Mouse (Mus musculus) kidney, adult 18-20 months (tissue): ENCODE results near the gene Krtap29-1.
A peak's percentile ranks its signal among the peaks of the same experiment; 100 is the strongest.

Source experiments
- DNase-seq: peaks from one replicate; pipeline ENCODE4 v3.0.0; 2021

Krtap29-1 gene

DNA sequence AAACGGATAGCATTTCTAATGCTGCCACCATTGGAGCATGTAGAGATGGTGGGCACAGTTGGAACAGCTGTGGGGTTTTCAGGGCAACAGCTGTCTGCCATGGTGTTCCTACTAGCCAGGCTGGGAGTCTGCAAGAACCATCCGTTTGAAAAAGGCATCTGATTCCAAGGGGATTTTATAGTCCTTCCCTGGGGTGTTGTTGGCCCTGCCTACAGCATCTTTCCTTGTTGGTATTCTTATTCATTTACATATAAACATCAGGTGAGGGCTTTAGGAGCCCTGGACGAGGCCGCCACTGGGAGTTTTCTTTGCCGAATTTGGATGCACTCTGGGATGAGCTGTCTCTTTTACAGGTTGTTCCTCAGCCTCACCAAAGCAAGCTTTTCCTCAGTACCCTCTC is at the start of gene Krtap29-1:
Gene Krtap29-1 (minus strand): TSS at position 101 of the 400 bp plus-strand sequence.
- DNase-seq, result no peak

DNA sequence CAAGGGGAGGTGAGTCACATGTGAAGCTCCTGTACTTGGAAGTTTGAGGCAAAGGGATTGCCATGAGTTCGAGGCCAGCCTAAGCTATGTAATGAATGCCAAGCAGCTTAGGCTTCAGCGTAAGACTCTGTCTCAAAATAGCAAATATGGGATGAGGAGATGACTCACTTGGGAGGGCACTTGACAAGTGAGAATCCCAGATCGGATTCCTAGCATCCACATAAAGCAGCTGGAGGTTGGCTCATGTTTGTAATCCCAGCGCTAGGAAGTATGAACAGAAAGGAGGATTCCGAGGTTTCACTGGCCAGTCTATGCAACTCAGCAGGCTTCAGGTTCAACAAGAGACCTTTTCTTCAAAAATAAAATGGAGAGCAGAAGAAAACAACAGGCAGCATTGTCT is 42.6 kb upstream of the Krtap29-1 start:
- no peak for DNase-seq

DNA sequence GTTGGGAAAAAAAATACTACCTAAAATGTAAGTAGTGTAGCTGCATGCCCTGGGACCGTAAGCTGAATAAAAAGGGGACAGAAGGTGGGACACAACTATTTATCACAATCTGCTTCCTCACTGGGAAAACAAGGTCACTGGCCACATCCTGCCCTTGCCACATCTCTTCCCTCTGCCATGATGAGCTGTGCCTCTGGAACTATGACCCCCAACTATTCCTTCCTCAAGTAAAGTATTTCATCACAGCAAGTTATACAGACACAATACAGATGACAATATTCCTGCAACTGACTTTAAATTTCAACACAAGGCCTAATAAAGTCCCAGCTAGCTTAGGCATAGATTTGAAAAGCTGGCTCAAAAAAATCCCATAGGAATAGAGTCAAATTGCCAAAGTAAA is 40.6 kb upstream of the Krtap29-1 start:
- no peak for DNase-seq

DNA sequence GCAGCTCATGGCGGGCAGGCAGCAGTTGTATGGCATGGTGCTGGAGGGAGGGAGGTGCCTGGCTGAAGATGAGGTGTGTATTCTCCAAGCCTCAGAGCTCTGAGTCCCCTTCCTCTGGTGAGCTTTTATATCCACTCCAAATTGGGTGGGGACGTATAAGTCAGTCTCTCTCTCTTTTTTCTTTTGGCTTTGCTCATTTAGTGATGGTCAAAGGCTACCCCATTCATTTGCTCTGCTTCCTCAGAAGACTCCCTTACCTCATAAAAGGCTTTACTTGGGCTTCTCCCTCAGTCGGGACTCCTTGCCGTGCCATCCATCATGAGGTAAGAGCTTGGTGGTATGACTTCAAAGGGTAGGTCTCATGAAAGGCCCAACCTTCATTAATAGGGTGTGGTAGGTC is 37.3 kb upstream of the Krtap29-1 start, which contains the start of gene Krt33a:
Gene Krt33a (minus strand): TSS at position 101 of the 400 bp plus-strand sequence.
- no peak for DNase-seq

DNA sequence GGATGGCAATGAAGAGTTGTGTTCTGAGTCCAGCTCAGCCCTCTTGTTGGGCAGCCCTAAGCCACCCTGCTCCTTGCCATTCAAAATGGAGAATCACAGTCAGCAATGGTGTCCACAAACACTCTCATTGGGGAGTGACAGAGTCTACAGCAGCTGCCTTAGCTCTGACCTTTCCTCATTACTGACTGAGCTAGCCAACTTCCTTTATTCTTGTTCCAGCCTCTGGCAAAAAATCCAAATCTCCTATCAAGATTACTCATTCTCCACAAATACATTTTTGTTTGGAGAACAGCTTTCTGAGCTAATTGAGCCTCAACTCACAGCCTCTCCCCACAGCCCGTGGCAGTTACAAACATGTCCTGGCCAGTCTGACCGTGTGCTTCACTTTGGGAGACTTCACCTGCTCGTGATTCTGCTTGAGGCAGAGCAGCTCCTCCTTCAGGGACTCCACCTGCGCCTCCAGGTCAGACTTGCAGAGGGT is 34.9 kb upstream of the Krtap29-1 start:
- no peak for DNase-seq

DNA sequence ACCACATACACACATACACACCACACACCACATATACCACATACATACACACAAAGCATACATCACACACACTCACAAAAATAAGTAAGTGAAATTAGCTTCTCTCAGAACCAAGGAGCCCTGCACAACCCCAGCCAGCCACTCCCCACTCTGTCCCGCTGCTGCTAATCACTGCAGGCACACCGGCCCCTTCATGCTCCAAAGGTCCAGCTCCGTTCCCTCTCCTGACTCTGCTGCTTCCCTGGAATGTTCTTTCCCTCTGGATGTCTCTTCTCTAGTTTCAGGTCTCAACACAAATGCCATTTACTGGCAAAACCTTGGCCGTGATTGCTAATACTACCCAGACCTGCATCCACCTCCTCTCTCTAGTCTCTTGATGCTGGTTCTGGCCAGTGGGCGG is 31.8 kb upstream of the Krtap29-1 start:
- DNase-seq, result no peak

DNA sequence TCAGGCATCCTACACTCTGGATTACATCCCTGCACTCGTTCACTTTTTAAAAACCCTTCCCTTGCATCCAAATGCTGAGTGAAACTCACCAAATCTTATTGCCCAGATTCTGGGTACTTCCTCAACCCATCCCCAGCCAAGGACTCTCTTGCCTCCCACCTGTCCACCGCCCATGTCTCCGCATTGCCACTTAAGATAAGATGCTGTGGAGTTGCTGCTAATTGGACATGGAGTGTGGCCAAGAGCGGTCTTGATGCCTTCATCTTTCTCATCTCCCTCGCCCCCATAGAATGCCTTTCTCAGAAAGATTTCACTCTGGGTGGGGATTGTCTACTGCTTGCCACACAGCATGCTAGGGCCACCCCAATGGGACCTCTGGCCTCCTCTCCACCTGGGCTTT is 29.5 kb upstream of the Krtap29-1 start:
- no peak for DNase-seq

DNA sequence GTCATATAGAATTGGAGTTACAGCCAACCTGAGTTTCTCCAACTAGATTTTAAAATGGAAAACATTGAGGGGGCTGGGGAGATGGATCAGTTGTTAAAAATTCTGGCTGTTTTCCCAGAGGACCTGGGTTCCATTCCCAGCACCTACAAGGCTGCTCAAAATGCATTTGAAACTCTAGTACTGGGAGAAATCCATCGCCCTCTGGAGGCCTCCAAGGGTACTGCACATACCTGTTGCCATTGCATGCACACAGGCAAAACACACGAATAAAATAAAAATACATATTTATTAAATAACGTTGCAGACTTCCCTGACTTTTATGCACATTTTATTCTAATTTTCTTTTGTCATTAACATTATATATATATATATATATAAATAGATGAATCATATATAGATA is 27.8 kb upstream of the Krtap29-1 start:
- DNase-seq, result no peak

DNA sequence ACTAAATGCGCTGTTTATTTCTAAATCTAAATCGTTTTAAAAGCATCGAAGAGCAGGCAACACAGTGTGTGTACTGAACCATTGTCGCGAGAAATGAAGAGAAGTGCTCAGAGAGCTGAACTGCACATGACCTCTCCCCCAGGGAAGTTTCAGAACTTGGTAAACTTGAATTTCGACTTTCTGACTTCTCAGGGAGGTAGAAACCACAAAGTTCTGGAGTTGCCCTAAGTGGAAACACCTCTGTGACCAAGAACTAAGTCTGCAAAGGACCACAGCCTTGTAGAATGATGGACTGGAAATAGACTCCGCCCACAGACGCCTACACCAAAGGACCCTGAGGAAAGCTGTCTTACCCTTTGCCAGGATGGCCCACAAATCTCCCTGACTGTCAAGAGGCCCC is 27.1 kb upstream of the Krtap29-1 start:
- DNase-seq, result no peak

DNA sequence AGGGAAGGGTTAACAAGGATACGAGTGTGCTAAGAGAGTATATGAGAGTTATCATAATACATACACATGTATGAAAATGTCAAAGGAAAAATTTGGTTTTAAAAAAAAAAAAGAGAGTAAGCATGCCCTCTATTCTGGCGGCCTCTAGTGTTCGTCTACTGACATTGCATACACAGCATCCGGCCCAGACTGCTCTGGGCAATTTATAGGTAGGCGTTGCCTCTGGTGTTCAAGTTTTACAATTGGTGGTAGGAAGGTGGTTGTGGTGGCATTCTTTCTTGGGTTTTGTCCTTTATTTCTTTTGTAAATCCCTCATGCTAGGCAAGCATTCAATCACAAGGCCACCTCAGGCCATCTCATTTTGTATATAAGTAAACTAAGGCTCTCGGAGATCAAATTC is 26.0 kb upstream of the Krtap29-1 start:
- DNase-seq, result peak; percentile 33

DNA sequence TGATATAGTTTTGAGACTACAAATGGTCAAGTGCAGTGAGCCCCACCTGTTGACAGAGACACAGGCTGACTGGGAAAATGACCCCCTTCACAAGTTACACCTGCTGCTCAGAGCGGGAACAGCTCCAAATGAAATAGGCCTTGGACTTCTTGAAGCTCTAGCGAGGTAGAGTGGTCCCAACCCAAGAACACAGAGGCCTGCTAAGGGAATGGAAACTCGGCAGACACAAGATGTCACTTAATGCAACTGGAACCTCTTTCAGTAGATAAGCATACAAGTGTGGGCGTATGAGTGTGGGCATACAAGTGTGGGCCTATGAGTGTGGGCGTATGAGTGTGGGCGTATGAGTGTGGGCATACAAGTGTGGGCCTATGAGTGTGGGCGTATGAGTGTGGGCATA is 20.2 kb upstream of the Krtap29-1 start:
- no peak for DNase-seq

DNA sequence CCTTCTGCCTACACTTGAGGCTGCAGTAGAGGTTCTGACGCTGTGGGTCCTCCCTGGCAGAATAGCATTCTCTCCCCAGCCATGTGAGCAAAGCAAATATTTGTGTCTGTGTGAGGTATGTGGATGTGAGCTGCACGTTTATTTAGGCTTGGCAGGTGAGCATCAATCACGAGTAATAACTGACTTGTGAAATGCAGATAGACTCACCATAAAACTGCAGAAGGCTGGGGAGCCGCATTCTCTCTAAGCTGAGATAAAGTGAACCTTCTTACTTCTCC is 15.5 kb upstream of the Krtap29-1 start:
- DNase-seq, result no peak

DNA sequence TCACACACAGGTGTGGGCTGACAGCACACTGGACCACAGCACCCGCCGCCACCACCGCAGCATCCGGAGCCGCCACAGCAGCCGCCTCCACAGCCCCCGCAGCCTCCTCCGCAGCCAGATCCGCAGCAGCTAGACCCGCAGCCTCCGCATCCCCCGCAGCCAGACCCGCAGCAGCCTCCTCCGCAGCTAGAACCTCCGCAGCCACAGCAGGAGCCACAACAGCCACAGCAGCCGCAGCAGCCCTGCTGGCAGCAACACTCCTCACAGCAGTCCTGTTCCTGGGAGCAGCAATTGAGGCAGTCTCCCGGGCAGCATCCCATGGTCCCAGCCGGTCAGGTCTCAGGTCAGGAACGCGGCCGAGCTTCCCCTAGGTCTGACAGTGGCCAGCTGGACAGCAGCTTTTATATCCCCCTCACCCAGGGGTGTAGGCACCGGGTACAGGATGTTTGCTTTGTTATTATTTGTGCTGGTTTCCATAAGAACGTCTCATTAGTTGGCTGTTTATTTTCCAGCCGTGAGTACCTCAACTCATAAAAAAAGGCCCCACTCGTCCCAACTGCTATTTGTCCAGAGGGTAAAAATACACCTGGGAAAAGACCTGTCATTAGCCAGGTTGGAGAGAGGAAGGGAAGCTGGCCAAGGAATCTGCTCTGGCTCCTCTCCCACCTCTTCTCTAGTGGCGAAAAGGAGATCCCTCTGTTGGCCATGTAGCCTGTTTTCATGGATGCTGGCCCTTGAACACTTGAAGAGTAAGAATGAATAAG is 14.9 kb upstream of the Krtap29-1 start, which contains the start of gene Krtap17-1:
Gene Krtap17-1 (minus strand): TSS at position 375 of the 764 bp plus-strand sequence.
- DNase-seq, result no peak

DNA sequence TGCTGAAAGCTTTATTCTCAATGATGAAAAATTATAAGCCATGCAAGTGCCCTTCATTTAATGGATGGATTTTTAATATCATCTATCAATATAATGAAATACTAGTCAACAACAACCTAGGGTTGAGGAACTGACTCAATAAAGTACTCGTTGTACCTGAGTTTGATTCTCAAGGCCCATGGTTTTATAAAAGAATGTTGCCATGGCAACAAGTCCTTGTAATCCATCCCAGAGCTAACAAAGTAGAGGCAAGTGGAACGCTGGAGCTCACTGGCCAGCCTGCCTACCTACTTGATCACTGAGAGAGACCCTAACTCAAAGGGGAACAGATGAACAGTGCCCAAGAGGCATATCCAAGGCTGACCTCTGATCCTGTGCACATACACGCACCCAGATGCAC is 11.7 kb upstream of the Krtap29-1 start:
- DNase-seq, result no peak

DNA sequence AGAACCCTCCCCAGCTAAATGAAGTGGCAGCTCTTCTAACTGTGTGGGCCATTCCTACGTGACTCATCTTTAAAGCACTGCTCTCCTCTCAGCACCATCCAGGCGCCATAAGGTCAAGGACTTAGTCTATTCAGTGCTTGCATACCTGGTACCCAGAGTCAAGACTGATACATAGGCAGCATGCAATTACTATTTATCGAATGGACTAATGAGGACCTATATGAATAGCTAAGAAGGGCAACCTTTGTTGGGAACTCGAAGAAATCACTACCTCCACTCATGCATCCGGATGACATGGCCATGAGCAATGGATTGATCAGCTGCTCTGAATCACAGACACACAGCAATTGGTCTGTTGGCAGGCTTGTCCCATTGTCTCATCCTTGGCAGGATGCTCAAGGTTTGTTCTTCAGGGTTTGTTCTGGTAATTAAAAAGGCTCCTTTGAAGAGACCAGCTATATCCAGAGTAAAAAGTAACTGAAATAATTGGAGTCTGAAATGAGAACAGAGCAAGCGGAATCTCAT is 11.1 kb upstream of the Krtap29-1 start:
- DNase-seq, result no peak

DNA sequence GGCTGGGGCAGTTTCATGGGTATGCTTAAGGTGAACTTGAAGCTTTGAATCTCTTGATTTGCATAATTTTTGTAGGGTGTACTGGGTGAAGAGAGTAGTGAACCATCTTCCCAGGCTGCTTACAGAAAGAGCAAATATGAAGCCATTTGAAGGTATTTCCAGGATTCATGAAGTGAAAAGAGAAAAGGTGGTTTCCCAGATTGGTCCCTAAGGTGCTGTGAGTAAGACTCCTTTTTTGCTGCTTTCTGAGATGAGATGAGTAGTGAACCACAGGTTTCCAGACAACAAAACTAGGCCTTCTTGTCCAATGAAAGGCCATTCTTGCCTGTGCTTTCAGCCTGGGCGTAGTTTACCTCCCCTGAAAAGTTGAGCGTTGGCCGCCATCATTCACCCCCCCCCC is 9.7 kb upstream of the Krtap29-1 start:
- DNase-seq, result no peak

DNA sequence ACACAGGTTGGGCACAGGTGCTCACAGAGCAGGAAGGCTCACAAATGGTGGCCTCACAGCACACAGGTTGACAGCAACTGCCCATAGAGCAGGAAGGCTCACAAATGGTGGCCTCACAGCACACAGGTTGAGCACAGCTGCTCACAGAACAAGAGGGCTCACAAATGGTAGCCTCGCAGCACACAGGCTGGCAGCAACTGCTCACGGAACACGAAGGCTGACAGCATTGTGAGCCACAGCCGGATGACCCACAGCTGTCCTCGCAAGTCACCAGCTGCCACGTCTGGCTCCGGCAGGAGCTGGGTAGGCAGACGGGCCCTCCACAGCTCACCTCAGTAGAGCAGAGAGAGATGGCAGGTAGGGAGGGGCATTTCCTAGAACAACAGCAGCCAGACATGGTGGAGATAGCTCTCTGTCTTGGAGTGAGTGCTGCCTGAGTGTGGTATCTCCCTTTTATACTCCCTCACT is 7.4 kb upstream of the Krtap29-1 start, which contains the start of gene Krtap16-1:
Gene Krtap16-1 (minus strand): TSS at position 418 of the 468 bp plus-strand sequence.
- DNase-seq, result no peak

DNA sequence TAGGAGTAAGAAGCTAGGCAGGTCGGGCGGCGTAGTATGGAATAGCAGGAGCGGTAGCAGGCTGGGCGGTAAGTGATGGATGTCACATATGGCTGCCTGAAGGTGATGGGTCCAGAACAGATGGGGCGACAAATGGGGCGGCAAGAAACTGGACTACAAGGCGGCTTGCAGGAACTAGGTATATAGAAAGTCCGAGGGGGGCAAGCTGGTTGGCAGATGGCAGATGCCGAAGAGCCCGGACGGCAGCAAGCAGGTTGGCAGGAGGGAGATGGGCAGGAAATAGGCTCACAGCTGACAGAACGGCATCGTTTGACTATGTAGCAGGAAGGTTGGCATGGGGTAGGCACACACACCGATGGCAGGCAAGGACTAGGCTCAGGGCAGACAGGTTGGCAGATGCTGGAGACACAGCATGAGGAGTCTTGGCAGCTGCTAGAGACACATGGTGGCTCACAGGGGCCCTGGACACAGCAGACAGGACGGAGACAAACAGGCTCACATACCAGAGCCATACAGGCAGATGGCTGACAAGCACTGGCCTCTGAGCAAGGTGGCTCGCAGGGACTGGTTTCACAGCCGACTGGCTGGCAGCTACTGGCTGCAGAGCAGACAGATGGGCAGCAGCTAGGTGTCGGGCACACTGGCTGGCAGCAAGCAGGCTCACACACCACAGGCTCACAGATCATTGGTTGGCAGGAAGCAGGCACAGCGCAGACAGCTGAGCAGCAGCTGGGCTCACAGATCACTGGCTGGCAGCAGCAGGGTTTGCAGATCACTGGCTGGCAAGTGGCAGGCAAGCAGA is 6.6 kb upstream of the Krtap29-1 start:
- no peak for DNase-seq

DNA sequence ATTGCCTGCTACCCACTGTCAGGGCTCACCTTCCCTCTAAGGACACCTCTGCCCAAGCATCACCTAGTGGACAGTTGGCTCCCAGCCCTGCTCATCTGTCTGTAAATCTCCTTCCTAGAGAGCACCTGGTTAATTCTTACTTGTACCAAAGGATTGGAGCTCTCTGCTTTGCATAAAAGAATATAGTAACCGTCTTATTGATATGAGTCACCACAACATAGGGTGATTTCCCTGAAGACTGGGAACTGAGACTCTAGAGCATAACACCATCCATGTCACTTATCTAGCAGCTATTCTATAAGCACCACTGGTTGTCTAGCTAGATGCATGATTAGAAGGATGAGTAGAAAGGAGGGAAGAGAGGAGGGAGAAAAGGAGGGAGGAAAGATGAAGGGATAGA is 4.6 kb upstream of the Krtap29-1 start:
- no peak for DNase-seq

DNA sequence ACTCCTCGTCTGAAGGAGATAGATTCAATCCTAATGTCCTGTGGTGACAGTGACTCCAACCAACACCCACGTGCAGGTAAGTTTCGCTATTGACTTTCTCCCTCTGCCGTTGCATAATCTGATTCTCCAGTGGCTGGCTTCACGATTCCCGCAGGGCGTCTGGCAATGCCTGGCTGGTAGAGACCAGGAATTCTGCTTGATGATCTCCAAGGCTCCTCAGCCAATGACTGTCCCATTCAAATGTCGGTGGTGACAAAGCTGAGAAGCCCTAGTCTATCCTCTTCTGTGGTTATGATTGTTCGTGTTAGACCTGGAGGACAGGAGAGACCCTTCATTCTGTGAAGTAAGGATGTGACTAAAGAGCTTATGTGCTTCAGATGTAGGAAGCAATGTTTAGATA is 3.9 kb upstream of the Krtap29-1 start:
- DNase-seq, result no peak

DNA sequence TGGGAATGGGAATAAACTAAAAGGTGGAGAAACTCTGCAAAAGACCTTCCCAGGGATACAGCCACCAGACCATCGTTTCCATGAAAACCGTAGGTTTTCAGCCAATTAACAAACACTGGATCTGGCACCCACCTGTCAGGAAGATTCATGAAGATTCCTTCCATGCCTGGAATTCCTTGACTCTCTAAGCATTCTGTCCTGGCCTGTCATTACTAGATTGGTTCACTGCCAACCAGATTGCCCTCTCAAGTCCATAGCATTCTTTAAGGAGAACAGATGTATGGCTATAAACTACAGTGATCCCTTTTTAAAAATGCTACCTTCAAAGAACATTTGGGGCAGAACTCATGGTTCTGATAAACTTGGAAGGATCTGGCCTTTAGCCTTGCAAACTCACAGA is 12.9 kb downstream of the Krtap29-1 start:
- DNase-seq, result no peak

DNA sequence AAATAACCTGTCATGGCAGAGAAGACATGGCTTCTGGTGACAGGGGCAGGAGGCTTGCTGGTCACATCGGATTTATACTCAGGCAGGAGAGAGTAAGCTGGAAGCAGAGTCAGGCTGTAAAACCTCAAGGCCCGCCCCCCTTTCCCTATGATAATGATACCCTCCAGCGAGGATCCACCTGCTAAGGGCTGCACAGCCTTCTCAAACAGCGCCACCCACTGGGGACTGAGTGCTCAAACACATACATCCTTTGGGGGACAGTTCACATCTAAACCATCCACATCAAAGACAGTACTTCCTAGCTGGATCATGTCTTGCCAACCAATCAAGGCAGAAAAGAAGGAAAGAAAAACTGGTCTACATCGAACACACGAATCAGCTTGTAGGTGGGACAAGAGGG is 14.6 kb downstream of the Krtap29-1 start:
- DNase-seq, result no peak

DNA sequence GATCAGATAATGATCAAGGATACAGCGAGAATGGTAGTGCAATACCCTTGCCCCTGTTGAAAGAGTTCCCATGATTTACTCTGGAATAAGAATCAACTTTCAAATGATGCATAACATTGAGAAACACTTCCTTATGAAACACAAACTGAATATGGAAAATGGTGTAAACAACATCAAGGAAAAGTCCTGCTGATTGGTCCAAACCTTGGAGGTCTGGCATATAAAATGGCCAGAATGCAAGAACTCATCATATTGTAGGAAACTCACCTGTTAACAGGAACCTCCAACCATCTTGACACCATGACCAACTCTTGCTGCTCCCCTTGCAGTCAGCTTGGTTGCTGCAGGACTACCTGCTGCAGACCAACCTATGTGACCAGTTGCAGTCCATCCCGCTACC is 30.7 kb downstream of the Krtap29-1 start, which contains the start of gene Krtap9-5:
Gene Krtap9-5 (plus strand): TSS at position 301 of the 400 bp plus-strand sequence.
- DNase-seq, result no peak
